7 mouse cellular contexts compared by ENCODE assay signal in the genomic region with DNA sequence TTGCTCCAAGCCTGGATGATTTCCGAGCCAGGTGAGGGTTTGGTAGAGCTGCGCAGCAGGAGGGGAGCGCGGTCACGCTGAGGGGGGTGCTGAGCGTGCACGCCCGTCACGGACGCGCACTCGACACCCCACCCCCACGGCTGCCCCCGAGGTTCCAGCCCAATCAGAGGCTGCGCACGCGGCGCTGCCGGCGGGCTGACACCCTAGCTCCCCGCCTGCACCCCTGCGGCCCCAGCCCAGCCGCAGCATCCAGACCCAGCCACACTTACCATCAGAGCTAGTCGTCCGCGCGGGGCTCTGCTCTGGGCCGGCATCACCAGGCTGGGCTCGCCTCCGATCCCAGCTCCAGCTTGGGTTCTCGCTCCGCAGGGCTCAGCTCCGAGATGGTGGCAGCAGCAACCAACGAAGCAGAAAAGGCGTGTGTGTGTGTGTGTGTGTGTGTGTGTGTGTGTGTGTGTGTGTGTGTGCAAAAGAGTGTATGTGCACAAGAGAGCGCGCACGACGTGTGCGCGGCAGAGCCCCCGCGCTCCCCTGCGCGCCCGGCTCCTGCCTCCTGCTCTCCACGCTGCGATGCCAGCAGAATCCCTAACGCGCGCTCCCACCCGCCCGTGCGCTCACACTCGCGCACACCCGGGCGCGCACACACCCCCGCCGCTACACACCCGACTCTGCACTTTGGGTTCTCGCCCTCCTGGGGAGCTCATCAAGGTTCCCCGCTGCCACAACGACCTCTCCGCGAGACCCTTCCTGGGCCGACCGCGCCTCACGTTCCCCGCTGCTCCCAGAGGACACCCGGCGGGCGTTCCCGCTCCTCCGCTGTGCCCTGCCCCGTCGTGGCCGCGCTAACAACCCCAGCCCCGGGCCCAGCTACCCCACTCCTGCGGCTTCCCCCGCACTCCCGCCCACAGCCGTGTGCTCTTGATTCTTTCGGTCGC. TPM values are rescaled to one million over a fixed set of nuclear protein-coding genes. Genes with fewer than 3 reads are reported as not detected.
DNase-seq lines count a peak whose midpoint lies in the region; ATAC-seq lines count a peak whose summit lies in the region.

TSS of gene Lingo1 (minus strand) at position 748 of the 935 bp plus-strand sequence.

- H3K4me1 ChIP-seq in hindbrain, embryonic 12.5 days = peaks cover 21% of the 10 kb centered on the region; the same call in 1 of the 2 replicates
- H3K4me1 ChIP-seq in limb, embryonic 12.5 days (replicated peaks) = peaks cover 19% of the 10 kb centered on the region

- peak; percentile 71 for ATAC-seq in hindbrain, embryonic 12.5 days (ENCODE audit: low FRiP score)
- ATAC-seq in limb, embryonic 12.5 days (ENCODE audit: insufficient number of reproducible peaks, insufficient read depth, low FRiP score, low TSS enrichment, low read depth) = peak; percentile 49; the same call in 1 of the 2 replicates

- H3K27me3 ChIP-seq in hindbrain, embryonic 12.5 days = peaks cover 71% of the 10 kb centered on the region
- peaks cover 96% of the 10 kb centered on the region for H3K27me3 ChIP-seq in limb, embryonic 12.5 days

- WGBS in hindbrain, embryonic 12.5 days = under 1% methylated on average over 69 of the region's 88 CpGs
- WGBS in limb, embryonic 12.5 days = 1% methylated on average over 58 of the region's 88 CpGs

- H3K9me3 ChIP-seq in hindbrain, embryonic 12.5 days (replicated peaks) = no peaks in the 10 kb centered on the region
- H3K9me3 ChIP-seq in limb, embryonic 12.5 days = no peaks in the 10 kb centered on the region

- H3K4me3 ChIP-seq in hindbrain, embryonic 12.5 days = peak within 1 kb of the TSS; percentile 53
- peak within 1 kb of the TSS; percentile 55 for H3K4me3 ChIP-seq in limb, embryonic 12.5 days (replicated peaks)

- DNase-seq in lung, postnatal 4 days = peak; percentile 8 to 25
- DNase-seq in lung, postnatal 10 days = no peak
- peak; percentile 38 for DNase-seq in embryo, embryonic 10.5 days (ENCODE audit: low spot score)
- peak; percentile 89 to 90 for DNase-seq in right cerebral cortex, postnatal 10 days (ENCODE audit: low spot score in 2 of 2)
- DNase-seq in yolk sac, embryonic 10.5 days (ENCODE audit: low spot score) = no peak

- peak within 1 kb of the TSS; percentile 93 for H3K4me2 ChIP-seq in hindbrain, embryonic 12.5 days (replicated peaks)
- H3K4me2 ChIP-seq in limb, embryonic 12.5 days = peak within 1 kb of the TSS; percentile 98

- H3K36me3 ChIP-seq in hindbrain, embryonic 12.5 days = no peaks in the 10 kb centered on the region
- H3K36me3 ChIP-seq in limb, embryonic 12.5 days = no peaks in the 10 kb centered on the region

- peak within 1 kb of the TSS; percentile 75 for H3K9ac ChIP-seq in hindbrain, embryonic 12.5 days
- peak within 1 kb of the TSS; percentile 50 for H3K9ac ChIP-seq in limb, embryonic 12.5 days (replicated peaks)

- H3K27ac ChIP-seq in hindbrain, embryonic 12.5 days = peak within 1 kb of the TSS; percentile 82
- H3K27ac ChIP-seq in limb, embryonic 12.5 days = no peak within 1 kb of the TSS

RNA-seq across cellular contexts. Expression of gene Lingo1, which starts in this region (rescaled TPM):
- polyA plus RNA-seq in hindbrain, embryonic 12.5 days (2016; fragmentation: Nextera tagmentation; extraction: Ambion mirVana) = 35.6 and 36.9 TPM in 2 replicates
- 2.1 and 2.5 TPM in 2 replicates for polyA plus RNA-seq in limb, embryonic 12.5 days (2016; fragmentation: Nextera tagmentation; extraction: Ambion mirVana)

Comparison
In these comparisons a context has a peak if more than half of its experiments do, and no peak if none do; other contexts are left out.
1. RNA of gene Lingo1 (polyA plus RNA-seq): 35.6 to 36.9 TPM in hindbrain, embryonic 12.5 days; 2.1 to 2.5 TPM in limb, embryonic 12.5 days; every median in the first group is over 10 times any median in the second.
2. DNase-seq: peak in lung, postnatal 4 days (2 of 2), embryo, embryonic 10.5 days (single experiment) and right cerebral cortex, postnatal 10 days (2 of 2); none in lung, postnatal 10 days (single experiment) and yolk sac, embryonic 10.5 days (single experiment).